Mouse (Mus musculus) bone marrow macrophage, adult 2 months (primary cell): ENCODE data around the gene Susd6. TPM values are rescaled to one million over a fixed set of nuclear protein-coding genes. Genes with fewer than 3 reads are reported as not detected.

Source experiments
- H3K27ac ChIP-seq: 2 replicates; pipeline ENCODE4 v1.5.1; 2012; ENCODE audit warnings: low read depth, low read length; ENCODE audit not compliant: insufficient read depth
- H3K4me1 ChIP-seq: 2 replicates; pipeline ENCODE4 v1.6.1; 2012; ENCODE audit warnings: low read length; ENCODE audit not compliant: control insufficient read depth, insufficient read depth
- H3K4me3 ChIP-seq: 2 replicates; pipeline ENCODE4 v1.5.1; 2012; ENCODE audit warnings: mild to moderate bottlenecking, low read length, moderate library complexity; ENCODE audit not compliant: insufficient read depth
- CTCF ChIP-seq: IDR thresholded peaks from 2 replicates; pipeline ENCODE4 v1.5.1; 2012; ENCODE audit warnings: low read depth, mild to moderate bottlenecking, low read length, moderate library complexity
- POLR2A ChIP-seq: IDR thresholded peaks from 2 replicates; pipeline ENCODE4 v1.6.1; 2012; ENCODE audit warnings: mild to moderate bottlenecking, low read depth, low read length, borderline replicate concordance
- polyA plus RNA-seq: library from polyadenylated mRNA; stranded (reverse); fragments of >200 nt; gene quantifications from 2 replicates; pipeline ENCODE4 v1.2.4, GENCODE M21; 2012; ENCODE audit not compliant: missing spikeins, insufficient read depth, insufficient read length

Gene Susd6
- polyA plus RNA-seq, 1 experiment = 157 TPM

DNA sequence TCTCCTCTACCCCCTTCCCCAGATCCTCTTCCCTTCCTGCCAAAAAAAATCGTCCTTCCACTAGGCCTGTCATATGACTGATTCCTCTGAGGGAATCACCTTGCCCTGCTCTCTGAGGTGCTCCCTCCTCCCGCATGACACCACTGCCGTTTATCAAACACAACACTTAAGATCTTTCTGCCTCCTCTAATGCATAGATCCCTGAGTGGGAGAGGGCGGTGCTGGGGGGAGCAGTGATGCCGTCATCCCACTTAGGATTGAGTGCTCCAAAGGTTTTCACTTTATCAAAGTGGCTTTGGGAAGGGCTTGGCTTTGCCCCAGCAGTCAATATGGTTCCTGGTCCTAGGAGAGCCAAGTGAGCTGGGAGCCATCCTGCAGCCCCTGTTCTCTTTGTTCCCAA is 93.6 kb downstream of the Susd6 start:
- TF ChIP-seq CTCF = no peak
- no peak for TF ChIP-seq POLR2A
- no peak overlapping the region for H3K27ac ChIP-seq
- H3K4me1 ChIP-seq = peaks cover 24% of the 10 kb centered on the region
- no peak overlapping the region for H3K4me3 ChIP-seq

DNA sequence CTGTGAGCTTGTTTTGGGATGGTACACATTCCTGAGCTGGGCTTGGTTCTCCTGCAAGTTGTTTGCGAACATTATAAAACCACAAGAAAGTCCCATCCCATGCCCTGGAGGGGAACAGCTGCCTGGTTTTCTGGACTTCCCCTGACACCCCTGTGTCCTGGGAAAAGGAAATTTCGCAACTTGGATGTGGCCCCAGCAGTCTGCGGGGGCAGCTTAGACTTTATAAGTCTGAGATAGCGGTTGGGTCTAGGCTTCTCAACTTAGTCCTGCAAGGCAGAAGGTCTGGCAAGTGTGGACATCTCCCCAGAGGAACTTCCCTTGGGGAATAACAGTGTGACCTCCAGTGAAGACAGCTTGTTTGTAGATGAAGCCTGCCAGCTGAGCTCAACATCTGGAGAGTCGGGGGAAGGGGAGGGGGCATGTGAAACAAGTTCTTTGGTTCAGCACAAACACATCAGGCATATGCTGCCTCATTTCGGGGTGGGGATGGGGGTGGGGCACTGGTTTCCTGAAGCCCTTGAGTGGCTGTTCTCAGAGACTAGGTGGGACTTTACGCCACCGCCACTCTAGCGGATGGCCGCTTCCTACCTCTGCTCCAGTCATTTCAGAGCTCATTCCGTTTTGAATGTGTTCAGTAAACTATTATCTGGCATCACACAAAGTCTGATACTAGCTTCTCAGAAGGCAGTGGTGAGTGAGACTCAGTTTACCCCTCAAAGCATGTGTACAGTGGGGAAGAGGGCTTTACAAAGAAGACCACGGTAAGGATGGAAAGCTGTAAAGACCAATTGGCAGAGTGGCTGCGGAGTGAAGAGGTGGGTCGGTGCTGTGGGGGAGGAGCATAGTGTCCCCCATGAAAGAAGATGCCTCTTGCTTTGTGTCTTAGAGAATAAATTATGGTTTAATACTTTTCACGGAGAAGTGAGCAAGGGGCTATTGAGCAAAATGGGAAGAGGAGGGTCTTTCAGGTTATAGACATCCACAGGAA is 95.3 kb downstream of the Susd6 start:
- Histone ChIP-seq H3K4me1 (peaks cover 20% of the 10 kb centered on the region), H3K4me3 (peak overlapping the region; percentile 5; the same call in 1 of the 2 replicates), H3K27ac (peak overlapping the region; percentile 16; the same call in 1 of the 2 replicates)
- TF ChIP-seq POLR2A (no peak), CTCF (no peak)

- Histone ChIP-seq H3K4me3 (no peak overlapping the region), H3K4me1 (peaks cover 20% of the 10 kb centered on the region), H3K27ac (no peak overlapping the region)
- TF ChIP-seq CTCF (no peak), POLR2A (no peak)
Observed at GRCm38 (mm10) chr12:80887036-80887435, 96.7 kb downstream of the Susd6 start.

- Histone ChIP-seq H3K4me3 (no peak overlapping the region), H3K27ac (no peak overlapping the region), H3K4me1 (peaks cover 18% of the 10 kb centered on the region)
- TF ChIP-seq POLR2A = no peak
- TF ChIP-seq CTCF = no peak
Observed at GRCm38 (mm10) chr12:80889331-80889730, 99.0 kb downstream of the Susd6 start.

GRCm38 (mm10) chr12:80891074-80891473 is 100.8 kb downstream of the Susd6 start:
- TF ChIP-seq CTCF = no peak
- no peak for TF ChIP-seq POLR2A
- Histone ChIP-seq H3K4me1 (peaks cover 6% of the 10 kb centered on the region), H3K27ac (no peak overlapping the region), H3K4me3 (no peak overlapping the region)

GRCm38 (mm10) chr12:80893720-80894494 is 103.6 kb downstream of the Susd6 start:
- no peak overlapping the region for H3K4me3 ChIP-seq
- no peak overlapping the region for H3K27ac ChIP-seq
- TF ChIP-seq CTCF = peak; percentile 50; the same call in 1 of the 2 replicates
- no peak for TF ChIP-seq POLR2A
- H3K4me1 ChIP-seq = no peaks in the 10 kb centered on the region

DNA sequence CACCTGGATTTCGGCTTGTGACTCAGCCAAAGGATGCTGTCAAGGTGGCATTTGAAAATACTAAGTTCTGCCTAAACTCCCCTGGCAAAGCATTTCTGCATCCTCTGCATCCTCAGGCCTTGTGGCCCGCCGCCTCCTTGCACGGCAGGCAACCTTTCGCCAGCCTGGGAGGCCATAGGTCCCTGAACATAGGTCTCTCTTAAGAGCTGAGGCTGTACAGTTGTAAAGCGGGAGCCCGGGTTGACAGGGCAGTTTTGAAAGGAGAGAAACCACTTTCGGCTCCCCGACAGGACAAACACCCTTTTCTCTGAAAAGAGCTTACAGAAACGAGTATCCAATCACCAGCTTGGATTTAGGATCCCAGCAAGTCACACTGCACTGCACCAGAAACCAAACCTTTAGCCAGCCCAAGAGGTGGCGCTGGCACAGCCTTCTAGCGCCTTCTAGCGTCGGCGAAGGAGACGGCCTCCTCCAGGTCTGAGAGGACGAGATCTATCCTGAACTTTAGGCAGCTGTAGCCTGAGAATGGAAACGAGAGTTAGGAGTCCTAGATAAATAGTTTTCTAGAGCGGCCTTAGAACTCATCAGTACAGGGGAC is 104.8 kb downstream of the Susd6 start:
- no peak overlapping the region for H3K27ac ChIP-seq
- no peak overlapping the region for H3K4me3 ChIP-seq
- TF ChIP-seq CTCF (peak; percentile 99), POLR2A (no peak)
- no peaks in the 10 kb centered on the region for H3K4me1 ChIP-seq

DNA sequence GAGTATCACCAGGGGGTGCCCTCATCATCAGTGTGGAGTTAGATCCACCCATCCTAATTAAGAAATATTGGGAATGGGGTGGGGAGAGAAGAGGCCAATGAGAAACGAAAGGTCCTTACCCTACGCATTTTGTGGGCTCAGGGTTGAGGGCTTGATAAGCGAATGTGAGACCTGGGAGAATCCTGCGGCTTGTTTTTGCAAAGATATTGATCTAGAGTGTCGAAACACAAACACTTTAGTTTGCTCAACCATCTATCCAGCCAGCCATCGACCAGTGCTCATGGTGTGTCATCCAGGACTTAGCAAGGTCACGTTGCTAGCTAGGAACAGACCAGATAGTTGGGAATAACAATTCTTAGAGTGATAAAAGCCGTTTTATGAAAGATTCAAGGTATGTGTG is 119.3 kb downstream of the Susd6 start:
- no peaks in the 10 kb centered on the region for H3K4me1 ChIP-seq
- TF ChIP-seq CTCF (no peak), POLR2A (no peak)
- H3K4me3 ChIP-seq = no peak overlapping the region
- no peak overlapping the region for H3K27ac ChIP-seq

GRCm38 (mm10) chr12:80917764-80918163 is 127.5 kb downstream of the Susd6 start:
- no peaks in the 10 kb centered on the region for H3K4me1 ChIP-seq
- TF ChIP-seq CTCF (peak; percentile 57), POLR2A (no peak)
- H3K27ac ChIP-seq = no peak overlapping the region
- no peak overlapping the region for H3K4me3 ChIP-seq

DNA sequence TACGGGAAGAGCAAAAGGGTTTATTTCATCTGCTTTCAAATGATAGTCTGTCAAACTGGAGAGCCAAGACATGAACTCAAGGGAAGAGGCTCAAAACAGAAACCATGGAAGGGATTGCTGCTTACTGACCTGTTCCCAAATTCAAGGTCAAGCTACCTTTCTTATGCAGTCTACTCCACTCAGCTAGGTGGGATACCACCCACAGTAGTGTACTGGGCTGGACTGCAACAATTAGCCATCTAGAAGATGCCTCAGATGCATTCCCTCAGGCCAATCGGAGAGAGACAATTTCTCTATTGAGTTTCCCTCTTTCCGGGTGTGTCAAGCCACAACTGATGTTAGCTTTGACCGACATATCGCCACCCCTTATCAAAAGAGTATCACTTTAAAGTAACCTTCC is 131.0 kb downstream of the Susd6 start:
- TF ChIP-seq POLR2A (no peak), CTCF (no peak)
- no peak overlapping the region for H3K27ac ChIP-seq
- H3K4me1 ChIP-seq = peaks cover 11% of the 10 kb centered on the region
- no peak overlapping the region for H3K4me3 ChIP-seq
